Mouse (Mus musculus) embryonic fibroblast, embryonic 13.5 days (primary cell): ENCODE data around the gene Pcsk6. TPM values are rescaled to one million over a fixed set of nuclear protein-coding genes. Genes with fewer than 3 reads are reported as not detected.

ENCODE experiments used
- H3K27ac ChIP-seq: 2 replicates; pipeline ENCODE4 v1.5.1; 2012; ENCODE audit warnings: low read length, control low read depth, inconsistent platforms; ENCODE audit not compliant: insufficient read depth
- H3K4me1 ChIP-seq: 2 replicates; pipeline ENCODE4 v1.6.1; 2011; ENCODE audit warnings: low read length; ENCODE audit not compliant: control insufficient read depth, insufficient read depth
- H3K4me3 ChIP-seq: 2 replicates; pipeline ENCODE4 v1.5.1; 2011; ENCODE audit warnings: mild to moderate bottlenecking, control low read depth, low read length; ENCODE audit not compliant: insufficient read depth
- CTCF ChIP-seq: IDR thresholded peaks from 2 replicates; pipeline ENCODE4 v1.5.1; 2011; ENCODE audit warnings: mild to moderate bottlenecking, control low read depth, low read length, moderate library complexity, borderline replicate concordance; ENCODE audit not compliant: insufficient read depth
- POLR2A ChIP-seq: IDR thresholded peaks from 2 replicates; pipeline ENCODE4 v1.6.1; 2011; ENCODE audit warnings: low read depth, mild to moderate bottlenecking, control low read depth, low read length, moderate library complexity
- polyA plus RNA-seq: library from polyadenylated mRNA; stranded (reverse); fragments of >200 nt; gene quantifications from 2 replicates; pipeline ENCODE4 v1.2.4, GENCODE M21; 2011; ENCODE audit warnings: low read depth; ENCODE audit not compliant: missing spikeins, insufficient read length

Pcsk6 gene
- polyA plus RNA-seq, 1 experiment = 19.2 TPM

DNA sequence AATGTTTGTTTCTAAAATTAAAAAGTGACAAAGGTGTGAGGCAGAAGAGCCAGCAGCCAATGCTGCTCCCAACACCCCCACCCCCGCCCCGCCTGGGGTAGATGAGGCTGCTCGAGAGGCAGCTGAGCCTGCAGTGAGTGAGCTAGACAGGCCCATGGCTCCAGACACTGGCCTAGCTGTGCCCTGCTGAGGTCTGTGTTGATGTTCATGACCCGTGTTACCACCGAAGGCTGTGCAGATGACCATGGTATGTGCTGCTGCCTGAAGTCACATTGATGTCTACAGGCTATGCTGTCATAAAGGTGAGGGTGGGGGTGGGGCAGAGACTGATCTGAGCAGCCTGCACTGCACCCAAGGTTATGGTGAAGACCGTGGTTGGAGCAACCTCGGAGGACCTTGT, 237.3 kb downstream of the Pcsk6 start:
- H3K27ac ChIP-seq = no peak overlapping the region
- no peak for TF ChIP-seq CTCF
- no peak for TF ChIP-seq POLR2A
- no peaks in the 10 kb centered on the region for H3K4me1 ChIP-seq
- no peak overlapping the region for H3K4me3 ChIP-seq

Other genes starting within 250 kb of the Pcsk6 start
- gene Tarsl2, start 216.8 kb upstream of the Pcsk6 start, polyA plus RNA-seq = 5.6 and 8.7 TPM in 2 replicates
- gene Tm2d3, start 170.6 kb upstream of the Pcsk6 start, polyA plus RNA-seq = 69.1 and 83.5 TPM in 2 replicates
- not detected in 2 replicates for gene Gm45213, start 181.9 kb downstream of the Pcsk6 start, polyA plus RNA-seq
- 49.5 and 49.6 TPM in 2 replicates for gene Snrpa1, start 197.3 kb downstream of the Pcsk6 start, polyA plus RNA-seq
- gene Selenos, start 217.9 kb downstream of the Pcsk6 start, polyA plus RNA-seq = 92.0 and 103 TPM in 2 replicates
- gene Chsy1, start 247.8 kb downstream of the Pcsk6 start, polyA plus RNA-seq = 54.3 and 63.2 TPM in 2 replicates